ENCODE assay signal across 9 mouse cellular contexts in genomic region chr11:76506514-76507228, GRCm38 (mm10).
DNase-seq lines count a peak whose midpoint lies in the region; ATAC-seq and TF ChIP-seq lines count a peak whose summit lies in the region.
"Had no signal": no experiment of that assay in that cellular context is flagged by ENCODE, and none has a peak within 500 bp of the region (broad histone marks: within the 10 kb centered on the region; RNA-seq: fewer than 3 reads in every experiment).

No protein-coding gene starts in this region.

- H3K27ac ChIP-seq in kidney, embryonic 15.5 days: no peak overlapping the region
- H3K27ac ChIP-seq in midbrain, embryonic 12.5 days (replicated peaks): peak overlapping the region; percentile 80
- H3K27ac ChIP-seq: embryonic facial prominence, embryonic 12.5 days had no signal

- DNase-seq in kidney, adult 11 months: peak; percentile 37
- DNase-seq in c-Kit-positive CD71-positive TER-119-negative erythroid progenitor cells, embryonic 14.5 days (ENCODE audit: low read depth): peak; percentile 40
- DNase-seq in heart, adult 8-10 months (ENCODE audit: low spot score): peak; percentile 87
- DNase-seq in kidney, postnatal 4 days: peak; percentile 31 to 56
- peak; percentile 51 to 78 for DNase-seq in thymus, postnatal 10 days (ENCODE audit: low spot score in 2 of 2)

- H3K4me2 ChIP-seq in kidney, embryonic 15.5 days: no peak overlapping the region
- no peak overlapping the region for H3K4me2 ChIP-seq in midbrain, embryonic 12.5 days (replicated peaks)
- H3K4me2 ChIP-seq: embryonic facial prominence, embryonic 12.5 days had no signal

- no peaks in the 10 kb centered on the region for H3K27me3 ChIP-seq in kidney, embryonic 15.5 days
- H3K27me3 ChIP-seq in E14TG2a.4 (ENCODE audit: insufficient read depth, low read length): 0 out of 2 replicates have a peak, but pooled peaks cover 2% of the 10 kb centered on the region
- no peaks in the 10 kb centered on the region for H3K27me3 ChIP-seq in midbrain, embryonic 12.5 days
- H3K27me3 ChIP-seq: embryonic facial prominence, embryonic 12.5 days had no signal

- no peak overlapping the region for H3K9ac ChIP-seq in kidney, embryonic 15.5 days
- no peak overlapping the region for H3K9ac ChIP-seq in midbrain, embryonic 12.5 days (replicated peaks)
- H3K9ac ChIP-seq: embryonic facial prominence, embryonic 12.5 days had no signal

- WGBS in kidney, embryonic 15.5 days: 80% methylated on average over 5 of the region's 5 CpGs
- WGBS in midbrain, embryonic 12.5 days: 88% methylated on average over 5 of the region's 5 CpGs

- no peak overlapping the region for H3K4me3 ChIP-seq in kidney, embryonic 15.5 days (replicated peaks)
- H3K4me3 ChIP-seq in E14TG2a.4 (replicated peaks; ENCODE audit: low read length): no peak overlapping the region
- no peak overlapping the region for H3K4me3 ChIP-seq in midbrain, embryonic 12.5 days
- H3K4me3 ChIP-seq: embryonic facial prominence, embryonic 12.5 days had no signal

- H3K36me3 ChIP-seq in kidney, embryonic 15.5 days: 0 out of 2 replicates have a peak, but pooled peaks cover 19% of the 10 kb centered on the region
- H3K36me3 ChIP-seq in E14TG2a.4 (ENCODE audit: insufficient read depth, low read length): no peaks in the 10 kb centered on the region
- H3K36me3 ChIP-seq in midbrain, embryonic 12.5 days: no peaks in the 10 kb centered on the region
- H3K36me3 ChIP-seq: embryonic facial prominence, embryonic 12.5 days had no signal

- no peak for ATAC-seq in kidney, embryonic 15.5 days (replicated peaks; ENCODE audit: low FRiP score)
- ATAC-seq in midbrain, embryonic 12.5 days (ENCODE audit: low FRiP score, low read depth): no peak

- H3K4me1 ChIP-seq in kidney, embryonic 15.5 days: peaks cover 26% of the 10 kb centered on the region
- peaks cover 49% of the 10 kb centered on the region for H3K4me1 ChIP-seq in E14TG2a.4 (replicated peaks; ENCODE audit: low read depth, low read length)
- peaks cover 29% of the 10 kb centered on the region for H3K4me1 ChIP-seq in midbrain, embryonic 12.5 days

- TF ChIP-seq CTCF in E14TG2a.4 (conservative IDR thresholded peaks at IDR 0.05; ENCODE audit: low read length): peak; percentile 63

- H3K9me3 ChIP-seq in kidney, embryonic 15.5 days (replicated peaks): no peaks in the 10 kb centered on the region
- H3K9me3 ChIP-seq in E14TG2a.4 (ENCODE audit: low read length): no peaks in the 10 kb centered on the region
- H3K9me3 ChIP-seq in midbrain, embryonic 12.5 days: no peaks in the 10 kb centered on the region
- H3K9me3 ChIP-seq: embryonic facial prominence, embryonic 12.5 days had no signal

Comparison
In these comparisons a context has a peak if more than half of its experiments do, and no peak if none do; other contexts are left out.
1. DNase-seq: peak in every context shown above with its lines; median percentile 87 in heart, adult 8-10 months; 64 in thymus, postnatal 10 days; 44 in kidney, postnatal 4 days; 40 in c-Kit-positive CD71-positive TER-119-negative erythroid progenitor cells, embryonic 14.5 days; 37 in kidney, adult 11 months.